In genomic region chr2:155473570-155474088, GRCm38 (mm10) we compare ENCODE assay signal across 8 mouse cellular contexts. TPM values are rescaled to one million over a fixed set of nuclear protein-coding genes. Genes with fewer than 3 reads are reported as not detected.
DNase-seq lines count a peak whose midpoint lies in the region; ATAC-seq and TF ChIP-seq lines count a peak whose summit lies in the region.

Gene Ncoa6 (minus strand): TSS chr2:155473894.

- TF ChIP-seq EP300 in ES-Bruce4 (IDR thresholded peaks at IDR 0.05; ENCODE audit: insufficient read depth, low read depth, low read length), result no peak
- no peak for TF ChIP-seq EP300 in heart, postnatal 0 days (IDR thresholded peaks at IDR 0.05; ENCODE audit: low read depth)

- peak within 1 kb of the TSS; percentile 80 for H3K4me2 ChIP-seq in forebrain, embryonic 11.5 days (ENCODE audit: low read depth, low read length, severe bottlenecking)
- peak within 1 kb of the TSS; percentile 65 for H3K4me2 ChIP-seq in heart, postnatal 0 days (ENCODE audit: low read depth, low read length)

- no peaks in the 10 kb centered on the region for H3K9me3 ChIP-seq in ES-Bruce4 (replicated peaks; ENCODE audit: control insufficient read depth, insufficient read depth, low read length, poor library complexity, severe bottlenecking)
- H3K9me3 ChIP-seq in forebrain, embryonic 11.5 days (ENCODE audit: control insufficient read depth, low read length), result no peaks in the 10 kb centered on the region
- H3K9me3 ChIP-seq in heart, postnatal 0 days (replicated peaks; ENCODE audit: control insufficient read depth, low read length), result no peaks in the 10 kb centered on the region

- TF ChIP-seq POLR2A in ES-Bruce4 (IDR thresholded peaks at IDR 0.05; ENCODE audit: insufficient read depth, low read length), result no peak
- TF ChIP-seq POLR2A in lung, adult 2 months (IDR thresholded peaks at IDR 0.05; ENCODE audit: borderline replicate concordance, extremely low read depth, low read depth, low read length), result no peak

- 0% methylated on average over 45 of the region's 72 CpGs for WGBS in forebrain, embryonic 11.5 days
- WGBS in heart, postnatal 0 days, result 2% methylated on average over 38 of the region's 72 CpGs
- WGBS in lung, adult 2 months, result under 1% methylated on average over 58 of the region's 72 CpGs

- no peaks in the 10 kb centered on the region for H3K4me1 ChIP-seq in ES-Bruce4 (ENCODE audit: control insufficient read depth, insufficient read depth, low read length)
- peaks cover 7% of the 10 kb centered on the region; the same call in 1 of the 2 replicates for H3K4me1 ChIP-seq in forebrain, embryonic 11.5 days (replicated peaks; ENCODE audit: control insufficient read depth, insufficient read depth, low read length)
- peaks cover 13% of the 10 kb centered on the region; the same call in 1 of the 2 replicates for H3K4me1 ChIP-seq in heart, postnatal 0 days (ENCODE audit: control insufficient read depth, insufficient read depth)
- H3K4me1 ChIP-seq in lung, adult 2 months (ENCODE audit: control insufficient read depth, insufficient read depth, low read length), result peaks cover 3% of the 10 kb centered on the region

- DNase-seq in c-Kit-positive CD71-negative TER-119-negative erythroid progenitor cells, embryonic 14.5 days (ENCODE audit: low read depth), result peak; percentile 37
- DNase-seq in forebrain, embryonic 11.5 days (ENCODE audit: low spot score), result peak; percentile 93
- peak; percentile 64 for DNase-seq in heart, postnatal 0 days (ENCODE audit: low spot score)
- DNase-seq in kidney, postnatal 36 days, result peak; percentile 49 to 84
- DNase-seq in lung, adult 2 months, result peak; percentile 61
- peak; percentile 70 for DNase-seq in testis, postnatal 14 days (ENCODE audit: low spot score)

- no peak for TF ChIP-seq CTCF in ES-Bruce4 (IDR thresholded peaks at IDR 0.05; ENCODE audit: low read depth, low read length)
- no peak for TF ChIP-seq CTCF in heart, postnatal 0 days (IDR thresholded peaks at IDR 0.05; ENCODE audit: low read depth)
- no peak for TF ChIP-seq CTCF in lung, adult 2 months (IDR thresholded peaks at IDR 0.05; ENCODE audit: insufficient read depth, low read length)

- H3K27me3 ChIP-seq in ES-Bruce4 (ENCODE audit: control insufficient read depth, insufficient read depth, low read length, poor library complexity, severe bottlenecking), result no peaks in the 10 kb centered on the region
- H3K27me3 ChIP-seq in forebrain, embryonic 11.5 days (ENCODE audit: control insufficient read depth, insufficient read depth, low read length), result no peaks in the 10 kb centered on the region
- H3K27me3 ChIP-seq in heart, postnatal 0 days (ENCODE audit: control insufficient read depth, insufficient read depth, low read length), result no peaks in the 10 kb centered on the region

- H3K9ac ChIP-seq in ES-Bruce4 (ENCODE audit: low read depth, poor library complexity, severe bottlenecking), result peak within 1 kb of the TSS; percentile 96
- peak within 1 kb of the TSS; percentile 95 for H3K9ac ChIP-seq in forebrain, embryonic 11.5 days (ENCODE audit: low read length)
- H3K9ac ChIP-seq in heart, postnatal 0 days (replicated peaks; ENCODE audit: low read depth, low read length), result peak within 1 kb of the TSS; percentile 99

- H3K36me3 ChIP-seq in ES-Bruce4 (ENCODE audit: control insufficient read depth, insufficient read depth, low read length, poor library complexity, severe bottlenecking), result no peaks in the 10 kb centered on the region
- H3K36me3 ChIP-seq in forebrain, embryonic 11.5 days (ENCODE audit: control insufficient read depth, insufficient read depth, low read length), result no peaks in the 10 kb centered on the region
- no peaks in the 10 kb centered on the region for H3K36me3 ChIP-seq in heart, postnatal 0 days (replicated peaks; ENCODE audit: control insufficient read depth, insufficient read depth, low read length)

- peak within 1 kb of the TSS; percentile 74 for H3K4me3 ChIP-seq in ES-Bruce4 (ENCODE audit: low read depth, low read length)
- H3K4me3 ChIP-seq in forebrain, embryonic 11.5 days (ENCODE audit: low read depth, low read length), result peak within 1 kb of the TSS; percentile 95
- H3K4me3 ChIP-seq in heart, postnatal 0 days (ENCODE audit: low read depth, low read length), result peak within 1 kb of the TSS; percentile 98
- peak within 1 kb of the TSS; percentile 93 for H3K4me3 ChIP-seq in lung, adult 2 months (replicated peaks; ENCODE audit: extremely low read depth, low read depth, low read length)

- no peak within 1 kb of the TSS for H3K27ac ChIP-seq in ES-Bruce4 (ENCODE audit: insufficient read depth, low read length)
- H3K27ac ChIP-seq in forebrain, embryonic 11.5 days (ENCODE audit: low read depth, low read length), result peak within 1 kb of the TSS; percentile 75
- peak within 1 kb of the TSS; percentile 95 for H3K27ac ChIP-seq in heart, postnatal 0 days (ENCODE audit: low read depth)

- peak; percentile 85 for ATAC-seq in forebrain, embryonic 11.5 days (replicated peaks; ENCODE audit: low FRiP score)
- peak; percentile 86 for ATAC-seq in heart, postnatal 0 days (ENCODE audit: insufficient read depth, low read depth)
- peak; percentile 59 for ATAC-seq in neutrophil, adult 5-6 weeks (ENCODE audit: extremely low read depth, insufficient number of reproducible peaks, low FRiP score, poor library complexity, severe bottlenecking)

RNA-seq across cellular contexts. Expression of gene Ncoa6, which starts in this region (rescaled TPM):
- polyA plus RNA-seq in ES-Bruce4 (2011; ENCODE audit: insufficient read depth, insufficient read length, low read depth, missing spikeins), result 26.4 and 31.0 TPM in 2 replicates
- 34.3 and 35.6 TPM in 2 replicates for polyA plus RNA-seq in forebrain, embryonic 11.5 days (2014; fragmentation: Nextera tagmentation; extraction: Ambion mirVana)
- 35.4 and 41.9 TPM in 2 replicates for total RNA-seq in heart, postnatal 0 days (2014; rRNA removed; ENCODE audit: low replicate concordance)
- 11.4 and 13.4 TPM in 2 replicates for polyA plus RNA-seq in heart, postnatal 0 days (2015; fragmentation: Nextera tagmentation; extraction: Ambion mirVana)
- polyA plus RNA-seq in lung, adult 2 months (2012; rRNA removed), result 20.0 and 23.2 TPM in 2 replicates
- 28.5 and 33.2 TPM in 2 replicates for total RNA-seq in neutrophil, adult 5-6 weeks (2017)

Comparison
In these comparisons a context has a peak if more than half of its experiments do, and no peak if none do; other contexts are left out.
1. DNase-seq: peak in every context shown above with its lines; median percentile 93 in forebrain, embryonic 11.5 days; 70 in testis, postnatal 14 days; 66 in kidney, postnatal 36 days; 64 in heart, postnatal 0 days; 61 in lung, adult 2 months; 37 in c-Kit-positive CD71-negative TER-119-negative erythroid progenitor cells, embryonic 14.5 days.